Mouse (Mus musculus) hindbrain, embryonic 15.5 days (tissue): Measurements from ENCODE around the gene Cit. TPM values are rescaled to one million over a fixed set of nuclear protein-coding genes. Genes with fewer than 3 reads are reported as not detected.

Experiments
- ATAC-seq: fragments of 200-750 bp; cut with Nextera tagmentation; 2 replicates; pipeline ENCODE4 v1.8.0; 2017; ENCODE audit warnings: low read depth, moderate number of reproducible peaks, moderate TSS enrichment; ENCODE audit not compliant: low FRiP score
- H3K27ac ChIP-seq: fragments of 300-500 bp; sonication (generic); replicated peaks from 2 replicates; pipeline ENCODE4 v1.5.1; 2015; ENCODE audit warnings: mild to moderate bottlenecking, inconsistent platforms
- H3K27me3 ChIP-seq: fragments of 300-500 bp; sonication (generic); 2 replicates; pipeline ENCODE4 v1.6.1; 2015; ENCODE audit warnings: control low read depth, inconsistent platforms
- H3K36me3 ChIP-seq: fragments of 300-500 bp; sonication (generic); 2 replicates; pipeline ENCODE4 v1.6.1; 2015; ENCODE audit warnings: control low read depth, inconsistent platforms
- H3K4me1 ChIP-seq: fragments of 300-500 bp; sonication (generic); replicated peaks from 2 replicates; pipeline ENCODE4 v1.6.1; 2015; ENCODE audit warnings: control low read depth, inconsistent platforms
- H3K4me2 ChIP-seq: fragments of 300-500 bp; sonication (generic); 2 replicates; pipeline ENCODE4 v1.6.1; 2015; ENCODE audit warnings: moderate library complexity, mild to moderate bottlenecking, inconsistent platforms
- H3K4me3 ChIP-seq: fragments of 300-500 bp; sonication (generic); 2 replicates; pipeline ENCODE4 v1.5.1; 2015; ENCODE audit warnings: mild to moderate bottlenecking, inconsistent platforms
- H3K9ac ChIP-seq: fragments of 300-500 bp; sonication (generic); 2 replicates; pipeline ENCODE4 v1.6.1; 2015; ENCODE audit warnings: inconsistent platforms
- H3K9me3 ChIP-seq: fragments of 300-500 bp; sonication (generic); 2 replicates; pipeline ENCODE4 v1.6.1; 2016; ENCODE audit warnings: control low read depth, inconsistent platforms
- WGBS: fragments of 180-500 bp; shearing (Covaris S2); methylation state at CpG from one replicate; pipeline ENCODE4 v1.1.7; 2015; 5-methylcytosine and 5-hydroxymethylcytosine counted together
- polyA plus RNA-seq: library from polyadenylated mRNA; unstranded; fragments of >200 nt; fragmentation: Nextera tagmentation; extraction: Ambion mirVana; gene quantifications from 2 replicates; pipeline ENCODE4 v1.2.1, GENCODE M21; 2015

Cit gene
- polyA plus RNA-seq, 1 experiment from 2014 or later: 30.2 TPM

DNA sequence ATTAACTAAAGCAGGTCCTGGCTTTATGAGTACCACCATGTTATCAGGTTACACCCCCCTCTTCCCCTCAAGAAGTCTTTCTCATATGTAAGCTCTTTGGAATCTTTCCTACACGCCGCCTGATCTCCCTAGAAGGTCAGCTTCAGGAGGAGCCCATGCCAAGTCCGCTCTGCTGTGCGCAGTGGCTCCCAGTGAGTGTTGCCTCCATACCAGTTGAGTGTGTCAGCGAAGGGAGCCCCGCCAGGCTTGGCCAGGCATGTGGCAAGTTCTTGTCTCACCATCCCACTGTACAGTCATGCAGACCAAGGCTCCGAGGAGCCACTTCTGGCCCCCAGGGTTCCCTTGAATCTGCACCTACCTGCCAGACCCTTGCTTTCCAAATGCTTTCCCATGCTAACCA is 79.9 kb downstream of the Cit start:
- no peaks in the 10 kb centered on the region for H3K9me3 ChIP-seq
- H3K4me1 ChIP-seq: no peaks in the 10 kb centered on the region
- no peak for ATAC-seq
- H3K4me2 ChIP-seq: no peak overlapping the region
- H3K27me3 ChIP-seq: no peaks in the 10 kb centered on the region
- H3K36me3 ChIP-seq: 0 out of 2 replicates have a peak, but pooled peaks cover 11% of the 10 kb centered on the region
- H3K9ac ChIP-seq: no peak overlapping the region
- H3K4me3 ChIP-seq: no peak overlapping the region
- 96% methylated on average over 7 of the region's 7 CpGs for WGBS
- no peak overlapping the region for H3K27ac ChIP-seq

DNA sequence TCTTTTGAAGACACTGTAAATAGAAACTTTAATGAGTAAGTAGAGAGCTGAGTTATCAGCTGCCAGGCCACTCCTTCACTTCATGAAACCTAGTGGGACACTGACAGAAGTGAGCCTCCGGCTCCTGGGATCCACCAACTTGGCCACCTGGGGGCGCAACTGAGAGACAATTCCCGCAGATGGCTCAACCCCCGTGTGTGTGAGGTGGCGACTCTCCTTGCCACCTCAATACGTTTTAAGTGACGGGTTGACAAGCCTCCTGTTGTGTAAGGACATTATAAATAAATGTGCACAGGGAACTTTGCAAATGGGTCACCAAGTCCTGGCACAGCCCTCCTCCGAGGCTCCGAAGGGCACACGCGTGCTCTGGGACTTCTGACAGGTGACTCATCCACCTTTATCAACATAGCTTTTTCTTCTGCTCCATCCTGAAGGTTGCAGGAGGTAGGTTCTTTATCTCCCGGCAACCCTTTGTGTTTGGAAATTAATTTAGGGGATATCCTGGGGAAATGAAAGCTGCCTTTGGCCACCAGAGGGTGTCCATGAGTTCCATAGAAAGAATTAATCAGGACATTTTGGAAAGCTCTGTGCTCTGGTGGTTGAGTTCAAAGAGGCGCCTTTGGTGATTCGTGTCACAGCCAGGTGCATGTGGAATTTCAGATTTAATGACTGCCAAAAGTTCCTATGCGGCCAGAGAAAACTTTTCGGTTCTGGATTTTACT is 83.9 kb downstream of the Cit start:
- no peak overlapping the region for H3K9ac ChIP-seq
- no peak overlapping the region for H3K4me2 ChIP-seq
- no peaks in the 10 kb centered on the region for H3K9me3 ChIP-seq
- peaks cover 37% of the 10 kb centered on the region for H3K36me3 ChIP-seq
- 84% methylated on average over 16 of the region's 16 CpGs for WGBS
- H3K4me1 ChIP-seq: no peaks in the 10 kb centered on the region
- H3K4me3 ChIP-seq: no peak overlapping the region
- no peaks in the 10 kb centered on the region for H3K27me3 ChIP-seq
- no peak overlapping the region for H3K27ac ChIP-seq
- ATAC-seq: no peak

DNA sequence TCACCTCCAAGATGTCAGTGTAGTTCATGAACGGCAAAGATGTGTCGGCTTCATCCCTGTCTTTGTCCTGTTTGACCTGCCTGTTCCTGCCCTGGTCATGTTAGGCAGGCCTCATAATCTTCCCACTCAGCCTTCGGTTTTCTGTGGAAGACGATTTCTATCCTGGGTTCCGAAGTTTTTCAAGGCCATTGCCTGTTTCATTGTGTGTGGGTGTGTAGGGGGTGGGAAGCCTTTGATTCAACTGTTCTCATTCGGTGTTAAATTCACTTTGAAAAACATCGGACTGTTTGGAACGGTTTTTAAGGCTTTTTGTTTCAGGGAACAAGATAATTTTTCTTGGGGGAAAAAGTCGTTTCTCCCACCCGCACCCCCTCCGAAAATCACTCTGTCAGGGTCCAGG is 87.2 kb downstream of the Cit start:
- H3K27me3 ChIP-seq: no peaks in the 10 kb centered on the region
- no peak overlapping the region for H3K27ac ChIP-seq
- no peak overlapping the region for H3K4me2 ChIP-seq
- H3K9me3 ChIP-seq: no peaks in the 10 kb centered on the region
- H3K4me1 ChIP-seq: no peaks in the 10 kb centered on the region
- ATAC-seq: no peak
- H3K9ac ChIP-seq: no peak overlapping the region
- no peak overlapping the region for H3K4me3 ChIP-seq
- WGBS: 96% methylated on average over 11 of the region's 11 CpGs
- peaks cover 43% of the 10 kb centered on the region for H3K36me3 ChIP-seq

DNA sequence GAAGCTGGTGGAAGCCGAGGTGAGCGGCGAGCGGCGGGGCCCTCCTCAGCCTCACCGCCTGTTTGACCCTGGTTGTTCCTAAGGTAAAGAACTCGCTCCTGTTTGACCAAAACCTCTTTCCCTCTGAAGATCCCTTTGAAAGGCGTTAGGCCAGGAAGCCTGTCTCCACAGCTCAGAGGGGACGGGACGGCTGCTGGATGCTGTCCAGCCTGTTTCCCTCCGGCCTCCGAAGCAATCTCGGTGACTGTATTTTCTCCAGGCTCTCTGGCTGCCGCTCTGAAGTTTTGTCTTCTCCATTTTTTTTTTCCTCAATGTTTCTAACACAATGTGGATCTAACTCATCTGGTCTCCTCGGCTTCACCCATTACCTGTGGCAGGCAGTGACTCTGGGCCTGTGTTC is 91.8 kb downstream of the Cit start:
- no peaks in the 10 kb centered on the region for H3K4me1 ChIP-seq
- H3K9me3 ChIP-seq: no peaks in the 10 kb centered on the region
- H3K36me3 ChIP-seq: peaks cover 23% of the 10 kb centered on the region
- no peak overlapping the region for H3K9ac ChIP-seq
- H3K4me2 ChIP-seq: no peak overlapping the region
- no peak overlapping the region for H3K4me3 ChIP-seq
- no peak overlapping the region for H3K27ac ChIP-seq
- no peaks in the 10 kb centered on the region for H3K27me3 ChIP-seq
- ATAC-seq: no peak
- 86% methylated on average over 15 of the region's 15 CpGs for WGBS

DNA sequence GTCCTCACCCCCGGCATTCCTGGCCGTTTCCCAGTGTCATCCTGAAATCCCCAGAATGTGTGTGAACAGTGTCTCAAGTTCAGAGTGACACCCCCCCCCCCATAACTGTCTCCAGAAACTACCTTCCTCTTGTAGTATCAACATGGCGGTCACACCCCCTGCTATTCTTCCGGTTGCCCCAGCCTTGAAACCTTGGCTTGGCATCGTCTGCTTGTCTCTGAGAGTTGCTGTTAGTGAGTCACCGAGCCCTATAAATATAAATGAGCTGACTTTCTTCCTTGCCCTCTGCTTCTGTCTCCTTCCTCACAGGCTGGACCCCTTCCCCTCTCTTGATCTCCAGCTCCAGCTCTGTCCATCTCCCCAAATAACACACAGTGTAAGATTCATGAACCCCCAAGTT is 92.5 kb downstream of the Cit start:
- H3K4me2 ChIP-seq: no peak overlapping the region
- H3K9me3 ChIP-seq: no peaks in the 10 kb centered on the region
- H3K9ac ChIP-seq: no peak overlapping the region
- WGBS: 91% methylated on average over 6 of the region's 6 CpGs
- H3K27me3 ChIP-seq: no peaks in the 10 kb centered on the region
- no peaks in the 10 kb centered on the region for H3K4me1 ChIP-seq
- peaks cover 22% of the 10 kb centered on the region for H3K36me3 ChIP-seq
- H3K27ac ChIP-seq: no peak overlapping the region
- no peak overlapping the region for H3K4me3 ChIP-seq
- ATAC-seq: no peak

DNA sequence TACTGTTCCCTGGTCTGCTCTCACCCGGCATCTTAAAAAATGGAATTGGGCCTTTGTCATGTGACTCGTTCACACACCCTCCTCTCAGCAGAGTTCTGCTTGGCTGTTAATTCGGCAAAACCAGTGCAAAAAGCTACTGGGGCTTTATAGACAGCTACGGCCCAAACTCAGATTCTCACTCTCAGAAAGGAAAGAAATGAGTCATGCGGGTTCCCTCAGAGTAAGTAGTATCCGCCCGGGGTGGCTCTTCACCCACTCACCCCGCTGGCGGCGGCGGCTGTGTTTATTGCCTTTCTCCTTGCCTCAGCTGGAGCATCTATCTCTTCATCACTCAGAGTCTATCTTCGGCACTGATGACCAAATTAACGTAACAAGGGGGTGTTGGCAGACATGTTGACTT is 93.9 kb downstream of the Cit start:
- Histone ChIP-seq H3K9me3 (no peaks in the 10 kb centered on the region), H3K9ac (no peak overlapping the region), H3K27me3 (no peaks in the 10 kb centered on the region), H3K4me3 (no peak overlapping the region), H3K4me1 (no peaks in the 10 kb centered on the region), H3K4me2 (no peak overlapping the region), H3K27ac (no peak overlapping the region), H3K36me3 (peaks cover 26% of the 10 kb centered on the region)
- ATAC-seq: no peak
- 89% methylated on average over 13 of the region's 13 CpGs for WGBS

DNA sequence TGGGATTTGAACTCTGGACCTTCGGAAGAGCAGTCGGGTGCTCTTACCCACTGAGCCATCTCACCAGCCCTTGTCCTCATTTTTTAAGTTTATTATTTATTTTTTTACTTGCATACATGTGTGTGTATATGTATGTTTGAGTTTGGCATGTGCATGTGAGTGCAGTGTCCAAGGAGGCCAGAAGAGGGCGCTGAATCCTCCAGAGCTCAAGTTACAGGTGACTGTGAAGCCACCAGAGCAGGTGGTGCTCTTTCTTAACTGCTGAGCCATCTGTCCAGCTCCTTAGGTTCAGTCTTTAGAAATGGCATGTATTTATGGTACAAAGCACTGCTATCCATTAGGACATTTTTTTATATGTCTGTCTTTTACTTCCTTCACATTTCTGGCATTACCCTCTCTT is 97.3 kb downstream of the Cit start:
- Histone ChIP-seq H3K9ac (no peak overlapping the region), H3K9me3 (no peaks in the 10 kb centered on the region), H3K27ac (no peak overlapping the region), H3K4me1 (no peaks in the 10 kb centered on the region), H3K4me2 (no peak overlapping the region), H3K27me3 (no peaks in the 10 kb centered on the region), H3K4me3 (no peak overlapping the region), H3K36me3 (peaks cover 19% of the 10 kb centered on the region)
- 90% methylated on average over 3 of the region's 3 CpGs for WGBS
- no peak for ATAC-seq

DNA sequence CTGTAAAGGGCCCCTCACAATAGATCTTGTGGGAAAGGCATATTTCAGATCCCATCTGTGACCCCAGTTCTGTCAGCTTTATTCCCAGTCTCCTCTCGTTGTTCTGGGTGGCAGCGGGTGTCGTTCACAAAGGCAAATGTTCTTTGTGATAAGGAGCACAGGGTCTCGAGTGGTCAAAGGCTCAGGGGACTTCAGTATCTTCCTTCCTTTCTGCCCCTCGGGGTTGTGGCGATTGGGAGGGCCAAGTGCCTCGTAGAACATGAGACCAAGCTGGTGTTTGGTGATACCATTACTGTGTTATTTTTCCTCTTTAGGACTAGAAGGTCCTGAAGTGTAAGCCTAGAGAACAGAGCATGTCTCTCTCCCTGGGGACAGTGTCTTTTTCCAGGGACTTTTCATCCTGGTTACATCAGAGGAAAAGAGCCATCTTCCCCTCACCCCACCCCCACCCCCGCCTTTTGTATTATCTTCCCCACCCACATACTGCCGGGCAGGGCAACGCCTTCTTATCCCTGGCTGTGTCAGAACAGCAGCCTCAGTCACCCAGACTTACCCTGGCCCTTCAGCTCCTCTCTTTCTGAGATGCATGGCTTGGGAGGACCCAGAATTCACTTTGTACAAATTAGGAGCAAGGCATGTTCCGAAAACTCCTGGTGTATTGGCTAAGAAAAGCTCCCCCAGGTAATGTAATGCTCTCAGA is 99.9 kb downstream of the Cit start:
- Histone ChIP-seq H3K27ac (no peak overlapping the region), H3K27me3 (no peaks in the 10 kb centered on the region), H3K4me3 (no peak overlapping the region), H3K9ac (no peak overlapping the region), H3K4me2 (no peak overlapping the region), H3K36me3 (peaks cover 20% of the 10 kb centered on the region), H3K4me1 (no peaks in the 10 kb centered on the region), H3K9me3 (no peaks in the 10 kb centered on the region)
- ATAC-seq: no peak
- 41% methylated on average over 11 of the region's 11 CpGs for WGBS

DNA sequence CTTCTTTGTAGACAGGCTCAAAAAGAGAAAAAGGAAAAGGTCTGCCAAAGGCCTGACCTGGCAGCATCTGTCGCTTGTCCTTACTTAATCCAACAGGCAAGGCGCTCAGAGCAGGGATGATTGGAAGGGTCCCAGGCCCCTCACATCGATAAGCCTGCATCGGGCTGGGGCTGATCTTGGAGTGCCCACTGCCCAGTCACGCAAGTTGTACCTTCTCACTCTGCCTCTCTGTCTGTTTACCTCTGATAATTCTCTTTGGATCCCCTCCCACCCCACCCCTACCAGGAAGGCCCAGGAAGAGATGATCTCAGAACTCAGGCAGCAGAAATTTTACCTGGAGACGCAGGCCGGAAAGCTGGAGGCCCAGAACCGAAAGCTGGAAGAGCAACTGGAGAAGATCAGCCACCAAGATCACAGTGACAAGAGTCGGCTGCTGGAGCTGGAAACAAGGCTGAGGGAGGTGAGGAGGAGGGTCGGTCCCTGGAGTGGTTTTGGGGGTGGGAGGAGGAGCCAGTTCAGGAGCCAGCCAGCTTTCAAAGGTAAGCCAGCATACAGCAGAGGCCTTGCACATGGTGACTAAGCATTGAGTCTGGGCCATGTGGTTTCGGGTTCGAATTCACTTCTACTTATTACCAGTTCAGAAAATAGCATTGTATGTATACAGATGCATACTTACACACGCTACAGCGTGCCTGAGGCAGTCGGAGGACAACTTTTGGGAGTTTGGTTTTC is 102.7 kb downstream of the Cit start:
- H3K27ac ChIP-seq: no peak overlapping the region
- H3K9me3 ChIP-seq: no peaks in the 10 kb centered on the region
- H3K4me2 ChIP-seq: no peak overlapping the region
- no peak overlapping the region for H3K4me3 ChIP-seq
- peaks cover 26% of the 10 kb centered on the region for H3K36me3 ChIP-seq
- no peak overlapping the region for H3K9ac ChIP-seq
- WGBS: 95% methylated on average over 15 of the region's 15 CpGs
- H3K4me1 ChIP-seq: no peaks in the 10 kb centered on the region
- no peaks in the 10 kb centered on the region for H3K27me3 ChIP-seq
- no peak for ATAC-seq

DNA sequence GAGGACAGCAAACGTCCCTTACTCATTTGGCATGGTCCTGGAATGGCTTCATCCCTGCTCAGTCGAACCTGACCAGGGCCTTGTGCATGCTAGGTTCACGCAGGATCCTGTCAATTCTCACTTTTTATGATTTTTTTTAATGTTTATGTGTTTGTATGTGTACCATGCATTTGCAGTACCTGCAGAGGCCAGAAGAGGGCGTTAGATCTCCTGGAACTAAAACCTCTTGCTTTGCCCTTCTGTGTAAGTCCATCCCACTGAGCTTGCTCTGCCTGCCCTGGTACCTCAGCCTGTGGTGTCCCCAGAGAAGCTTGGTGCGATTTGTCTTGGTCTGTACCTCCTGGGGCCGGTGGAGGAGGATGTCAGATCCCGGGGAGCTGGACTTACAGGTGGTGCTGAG is 105.9 kb downstream of the Cit start:
- Histone ChIP-seq H3K27ac (no peak overlapping the region), H3K27me3 (no peaks in the 10 kb centered on the region), H3K9ac (no peak overlapping the region), H3K9me3 (no peaks in the 10 kb centered on the region), H3K4me1 (no peaks in the 10 kb centered on the region), H3K36me3 (peaks cover 33% of the 10 kb centered on the region), H3K4me2 (no peak overlapping the region), H3K4me3 (no peak overlapping the region)
- 89% methylated on average over 7 of the region's 7 CpGs for WGBS
- ATAC-seq: no peak

DNA sequence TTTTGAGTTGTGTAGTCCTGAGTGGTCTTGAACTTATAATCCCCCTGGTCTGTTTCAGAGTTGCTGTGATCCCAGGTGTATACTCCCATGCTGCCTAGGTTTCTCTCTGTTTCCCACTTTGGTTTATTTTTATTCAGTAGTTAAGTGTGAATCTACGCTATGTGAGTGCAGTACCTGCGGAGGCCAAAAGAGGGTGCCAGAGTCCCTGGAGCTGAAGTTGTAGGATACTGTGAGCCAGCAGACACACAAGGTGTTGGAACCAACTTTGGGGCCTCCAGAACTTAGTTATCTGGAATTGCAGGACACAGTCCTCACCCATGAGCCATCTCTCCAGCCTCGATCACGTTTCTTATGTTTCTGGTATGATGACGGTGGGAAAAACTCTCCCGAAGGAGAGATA is 108.1 kb downstream of the Cit start:
- no peaks in the 10 kb centered on the region for H3K4me1 ChIP-seq
- H3K9me3 ChIP-seq: 0 out of 2 replicates have a peak, but pooled peaks cover 4% of the 10 kb centered on the region
- H3K9ac ChIP-seq: no peak overlapping the region
- no peak overlapping the region for H3K4me3 ChIP-seq
- H3K27me3 ChIP-seq: no peaks in the 10 kb centered on the region
- H3K4me2 ChIP-seq: no peak overlapping the region
- peaks cover 41% of the 10 kb centered on the region for H3K36me3 ChIP-seq
- 97% methylated on average over 6 of the region's 6 CpGs for WGBS
- no peak overlapping the region for H3K27ac ChIP-seq
- ATAC-seq: no peak

DNA sequence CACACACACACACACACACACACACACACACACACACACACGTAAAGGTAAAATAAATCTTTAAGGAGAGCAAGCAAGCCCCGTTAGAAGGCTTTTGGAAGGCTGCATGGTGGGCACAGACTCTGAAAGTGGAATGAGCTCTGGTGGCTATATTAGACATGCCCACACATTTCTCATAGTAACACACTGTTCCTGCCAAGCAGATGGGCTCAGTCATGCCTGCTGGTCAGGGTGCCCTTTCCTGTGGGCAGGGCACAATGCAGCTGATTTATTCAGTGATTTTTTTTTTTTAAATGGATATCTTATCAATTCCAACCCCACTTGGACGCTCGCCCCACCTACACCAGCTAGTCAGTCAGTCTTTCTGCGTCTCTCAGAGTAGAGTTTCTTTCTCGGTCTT is 109.0 kb downstream of the Cit start:
- no peak overlapping the region for H3K4me2 ChIP-seq
- no peak for ATAC-seq
- H3K27ac ChIP-seq: no peak overlapping the region
- H3K4me1 ChIP-seq: no peaks in the 10 kb centered on the region
- H3K4me3 ChIP-seq: no peak overlapping the region
- 0 out of 2 replicates have a peak, but pooled peaks cover 4% of the 10 kb centered on the region for H3K9me3 ChIP-seq
- H3K9ac ChIP-seq: no peak overlapping the region
- WGBS: 96% methylated on average over 6 of the region's 6 CpGs
- peaks cover 38% of the 10 kb centered on the region for H3K36me3 ChIP-seq
- H3K27me3 ChIP-seq: no peaks in the 10 kb centered on the region
